Mouse (Mus musculus) embryonic fibroblast, embryonic 13.5 days (primary cell): Measurements from ENCODE around the gene Egln3.

Experiments
- CTCF ChIP-seq: IDR thresholded peaks from 2 replicates; pipeline ENCODE4 v1.5.1; 2011; ENCODE audit warnings: mild to moderate bottlenecking, control low read depth, low read length, moderate library complexity, borderline replicate concordance; ENCODE audit not compliant: insufficient read depth
- POLR2A ChIP-seq: IDR thresholded peaks from 2 replicates; pipeline ENCODE4 v1.6.1; 2011; ENCODE audit warnings: low read depth, mild to moderate bottlenecking, control low read depth, low read length, moderate library complexity

DNA sequence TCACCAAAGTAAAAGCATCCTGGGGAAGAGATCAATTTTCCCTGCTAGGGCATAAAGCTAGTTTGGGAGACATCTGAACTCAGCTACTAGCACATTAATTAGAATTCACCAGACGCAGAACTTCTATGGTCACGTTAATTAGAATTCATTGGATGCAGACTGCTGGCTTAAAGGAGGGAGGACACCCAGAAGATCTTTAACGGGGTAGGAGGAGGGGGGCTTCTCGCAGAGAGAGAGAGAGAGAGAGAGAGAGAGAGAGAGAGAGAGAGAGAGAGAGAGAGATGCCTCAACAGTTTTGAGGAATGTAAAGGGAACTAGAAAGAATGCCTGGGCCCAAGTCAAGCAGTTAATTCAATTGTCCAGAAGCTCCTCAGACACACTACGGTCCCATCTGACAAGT is 9.5 kb downstream of the Egln3 start:
- no peak for TF ChIP-seq CTCF
- TF ChIP-seq POLR2A: no peak
